Mouse (Mus musculus) embryonic fibroblast, embryonic 13.5 days (primary cell): ENCODE measurements around the gene Slc35b3.

Experiments used
- CTCF ChIP-seq: IDR thresholded peaks from 2 replicates; pipeline ENCODE4 v1.5.1; 2011; ENCODE audit warnings: mild to moderate bottlenecking, control low read depth, low read length, moderate library complexity, borderline replicate concordance; ENCODE audit not compliant: insufficient read depth
- POLR2A ChIP-seq: IDR thresholded peaks from 2 replicates; pipeline ENCODE4 v1.6.1; 2011; ENCODE audit warnings: low read depth, mild to moderate bottlenecking, control low read depth, low read length, moderate library complexity

DNA sequence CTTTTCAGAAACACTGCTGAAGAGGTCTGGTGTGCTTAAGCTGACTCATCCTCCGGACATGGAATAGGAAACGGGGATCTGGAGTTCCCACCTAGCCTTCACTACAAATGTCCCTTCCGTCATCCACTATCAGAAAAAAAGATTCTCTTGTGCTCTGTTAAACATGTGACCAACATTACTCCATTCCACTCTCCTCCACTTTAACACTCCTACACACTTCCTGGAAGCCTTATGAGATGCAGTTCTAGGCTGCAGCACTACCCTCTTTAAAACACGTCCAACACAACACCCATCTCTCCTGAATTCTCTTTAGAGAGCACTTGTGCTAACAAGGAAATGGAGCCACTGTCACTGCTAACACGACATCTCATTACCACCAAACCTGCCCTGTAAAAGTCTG lies 2.6 kb downstream of the Slc35b3 start:
- TF ChIP-seq POLR2A (no peak), CTCF (no peak)
